Mouse (Mus musculus): Measurements from ENCODE around the gene Ap3b1. TPM values are rescaled to one million over a fixed set of nuclear protein-coding genes. Genes with fewer than 3 reads are reported as not detected.

The Ap3b1 gene
- 86.4 TPM for polyA plus RNA-seq (2017; shearing (Covaris generic))

DNA sequence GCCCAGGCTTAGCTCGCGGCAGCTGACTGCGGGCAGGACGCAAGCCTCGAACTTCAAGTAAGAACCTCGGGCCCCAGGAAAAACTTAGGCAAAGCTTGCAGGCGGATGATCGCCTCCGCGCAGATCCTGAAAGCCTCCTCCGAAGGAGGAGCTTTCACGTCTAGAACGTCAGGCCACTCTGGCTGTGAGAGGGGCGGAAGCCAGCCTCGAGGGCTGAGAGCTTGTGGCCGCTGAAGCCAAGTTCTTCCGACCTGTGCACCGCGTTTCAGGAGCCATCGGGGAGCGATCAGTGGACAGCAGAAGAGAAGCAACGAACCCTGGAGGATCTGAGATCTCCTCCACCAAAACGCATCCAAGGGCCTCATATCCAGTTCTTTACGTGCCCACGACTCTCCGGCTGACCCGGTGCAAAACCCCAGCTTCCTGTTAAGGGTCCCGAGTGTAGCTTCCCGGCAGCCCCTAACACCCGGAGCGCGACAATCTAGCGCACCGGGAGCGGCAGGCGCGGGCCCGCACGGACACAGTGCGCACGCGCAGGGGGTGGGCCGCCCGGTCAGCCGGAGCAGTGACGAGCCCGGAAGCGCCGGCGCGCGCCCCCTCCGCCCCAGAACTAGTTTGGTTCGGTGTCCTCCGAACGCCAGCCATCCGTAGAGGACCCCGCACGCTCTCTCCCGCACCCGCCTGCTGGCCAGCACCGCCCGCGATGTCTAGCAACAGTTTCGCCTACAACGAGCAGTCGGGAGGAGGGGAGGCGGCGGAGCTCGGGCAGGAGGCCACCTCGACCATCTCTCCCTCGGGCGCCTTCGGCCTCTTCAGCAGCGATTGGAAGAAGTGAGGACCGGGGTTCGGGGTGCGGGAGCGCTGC lies at the start of gene Ap3b1:
Gene Ap3b1 (plus strand): TSS at position 560 of the 865 bp plus-strand sequence.

Other genes with a start within 250 kb of the Ap3b1 start
- gene Scamp1, start 73.1 kb upstream of the Ap3b1 start, polyA plus RNA-seq (2017; shearing (Covaris generic)) = 6.5 TPM